Mouse (Mus musculus): ENCODE measurements around the gene Mcu.

- TF ChIP-seq POLR2A (IDR thresholded peaks at IDR 0.05; ENCODE audit: control insufficient read depth, low read depth, low read length) (no peak), CTCF (IDR thresholded peaks at IDR 0.05; ENCODE audit: control insufficient read depth, insufficient read depth, insufficient replicate concordance, low read depth, low read length) (no peak)
Observed at GRCm38 (mm10) chr10:59403793-59404149, 212.7 kb downstream of the Mcu start.

Measured in testis, adult 2 months (tissue).